Mouse (Mus musculus) hindbrain, embryonic 13.5 days (tissue): ENCODE measurements around the gene AL732309.1. TPM values are rescaled to one million over a fixed set of nuclear protein-coding genes. Genes with fewer than 3 reads are reported as not detected.
"Not testable (repeated sequence)": the region's sequence is repeated elsewhere in the genome, so short reads cannot be mapped to it uniquely, and the experiment has no call there.

Experiments
- ATAC-seq: fragments of 200-750 bp; cut with Nextera tagmentation; 2 replicates; pipeline ENCODE4 v1.8.0; 2017; ENCODE audit warnings: moderate TSS enrichment; ENCODE audit not compliant: low FRiP score
- H3K27ac ChIP-seq: fragments of 300-500 bp; sonication (generic); 2 replicates; pipeline ENCODE4 v1.5.1; 2015; ENCODE audit warnings: inconsistent platforms, mild to moderate bottlenecking, moderate library complexity
- H3K27me3 ChIP-seq: fragments of 300-500 bp; sonication (generic); 2 replicates; pipeline ENCODE4 v1.6.1; 2015; ENCODE audit warnings: mild to moderate bottlenecking, inconsistent platforms
- H3K36me3 ChIP-seq: fragments of 300-500 bp; sonication (generic); 2 replicates; pipeline ENCODE4 v1.6.1; 2015; ENCODE audit warnings: mild to moderate bottlenecking, inconsistent platforms
- H3K4me1 ChIP-seq: fragments of 300-500 bp; sonication (generic); replicated peaks from 2 replicates; pipeline ENCODE4 v1.6.1; 2015; ENCODE audit warnings: inconsistent platforms
- H3K4me2 ChIP-seq: fragments of 300-500 bp; sonication (generic); 2 replicates; pipeline ENCODE4 v1.6.1; 2015; ENCODE audit warnings: inconsistent platforms, mild to moderate bottlenecking, moderate library complexity
- H3K4me3 ChIP-seq: fragments of 300-500 bp; sonication (generic); 2 replicates; pipeline ENCODE4 v1.5.1; 2015; ENCODE audit warnings: mild to moderate bottlenecking, inconsistent platforms
- H3K9ac ChIP-seq: fragments of 300-500 bp; sonication (generic); 2 replicates; pipeline ENCODE4 v1.6.1; 2015; ENCODE audit warnings: mild to moderate bottlenecking, inconsistent platforms
- H3K9me3 ChIP-seq: fragments of 300-500 bp; sonication (generic); 2 replicates; pipeline ENCODE4 v1.6.1; 2016; ENCODE audit warnings: inconsistent platforms
- WGBS: fragments of 180-500 bp; shearing (Covaris S2); methylation state at CpG from one replicate; pipeline ENCODE4 v1.1.7; 2015; 5-methylcytosine and 5-hydroxymethylcytosine counted together
- polyA plus RNA-seq: library from polyadenylated mRNA; unstranded; fragments of >200 nt; fragmentation: Nextera tagmentation; extraction: Ambion mirVana; gene quantifications from 2 replicates; pipeline ENCODE4 v1.2.1, GENCODE M21; 2015

The AL732309.1 gene
- polyA plus RNA-seq, 1 experiment from 2014 or later, result 5.1 TPM

- peak overlapping the region; percentile 99 for H3K4me2 ChIP-seq
- H3K9ac ChIP-seq, result peak overlapping the region; percentile 70
- no peak for ATAC-seq
- H3K4me1 ChIP-seq, result peaks cover 67% of the 10 kb centered on the region
- peaks cover 18% of the 10 kb centered on the region for H3K27me3 ChIP-seq
- peak overlapping the region; percentile 83 for H3K27ac ChIP-seq
- H3K4me3 ChIP-seq, result peak overlapping the region; percentile 79
- H3K9me3 ChIP-seq, result no peaks in the 10 kb centered on the region
- H3K36me3 ChIP-seq, result peaks cover 30% of the 10 kb centered on the region
- 60% methylated on average over 6 of the region's 6 CpGs for WGBS
These were observed 19.4 kb upstream of the AL732309.1 start for GRCm38 (mm10) chr2:25265897-25266656.

- WGBS, result 67% methylated on average over 3 of the region's 3 CpGs
- Histone ChIP-seq H3K4me1 (peaks cover 60% of the 10 kb centered on the region), H3K36me3 (peaks cover 20% of the 10 kb centered on the region), H3K4me3 (peak overlapping the region; percentile 79), H3K9ac (peak overlapping the region; percentile 85), H3K27me3 (peaks cover 18% of the 10 kb centered on the region), H3K27ac (no peak overlapping the region), H3K9me3 (no peaks in the 10 kb centered on the region), H3K4me2 (peak overlapping the region; percentile 99)
- ATAC-seq, result no peak
These were observed 18.2 kb upstream of the AL732309.1 start for GRCm38 (mm10) chr2:25264851-25265250.

GRCm38 (mm10) chr2:25264286-25264660 lies 17.6 kb upstream of the AL732309.1 start:
- Histone ChIP-seq H3K4me3 (peak overlapping the region; percentile 79), H3K27ac (no peak overlapping the region), H3K27me3 (peaks cover 18% of the 10 kb centered on the region), H3K4me2 (peak overlapping the region; percentile 99), H3K4me1 (peaks cover 60% of the 10 kb centered on the region), H3K9ac (peak overlapping the region; percentile 85), H3K36me3 (peaks cover 14% of the 10 kb centered on the region), H3K9me3 (no peaks in the 10 kb centered on the region)
- ATAC-seq, result no peak
- WGBS, result 78% methylated on average over 5 of the region's 5 CpGs

GRCm38 (mm10) chr2:25263623-25264285 lies 17.1 kb upstream of the AL732309.1 start:
- peak overlapping the region; percentile 85 for H3K9ac ChIP-seq
- peak overlapping the region; percentile 79 for H3K4me3 ChIP-seq
- 18% methylated on average over 12 of the region's 12 CpGs for WGBS
- H3K27ac ChIP-seq, result peak overlapping the region; percentile 87; the same call in 1 of the 2 replicates
- peaks cover 9% of the 10 kb centered on the region for H3K36me3 ChIP-seq
- H3K9me3 ChIP-seq, result no peaks in the 10 kb centered on the region
- peaks cover 60% of the 10 kb centered on the region for H3K4me1 ChIP-seq
- peaks cover 18% of the 10 kb centered on the region for H3K27me3 ChIP-seq
- no peak for ATAC-seq
- peak overlapping the region; percentile 99 for H3K4me2 ChIP-seq

GRCm38 (mm10) chr2:25262795-25263622 lies 16.3 kb upstream of the AL732309.1 start:
- under 1% methylated on average over 82 of the region's 82 CpGs for WGBS
- H3K4me1 ChIP-seq, result peaks cover 55% of the 10 kb centered on the region

GRCm38 (mm10) chr2:25262291-25262767 lies 15.7 kb upstream of the AL732309.1 start, which contains the start of gene Tprn:
Gene Tprn (plus strand): TSS chr2:25262618.
- peak; percentile 98 for ATAC-seq
- peaks cover 52% of the 10 kb centered on the region for H3K4me1 ChIP-seq

More at GRCm38 (mm10) chr2:25262795-25263622, 16.3 kb upstream of the AL732309.1 start:
- peak overlapping the region; percentile 87 for H3K27ac ChIP-seq
- ATAC-seq, result peak; percentile 50
- peaks cover 18% of the 10 kb centered on the region for H3K27me3 ChIP-seq
- H3K4me2 ChIP-seq, result peak overlapping the region; percentile 99
- H3K36me3 ChIP-seq, result peaks cover 1% of the 10 kb centered on the region; the same call in 1 of the 2 replicates
- peak overlapping the region; percentile 79 for H3K4me3 ChIP-seq
- no peaks in the 10 kb centered on the region for H3K9me3 ChIP-seq
- peak overlapping the region; percentile 85 for H3K9ac ChIP-seq

GRCm38 (mm10) chr2:25261870-25262269 lies 15.2 kb upstream of the AL732309.1 start:
- peak overlapping the region; percentile 99 for H3K4me2 ChIP-seq
- ATAC-seq, result 0 out of 2 replicates have a peak, but pooled peaks have one; percentile 1
- H3K9me3 ChIP-seq, result no peaks in the 10 kb centered on the region
- peaks cover 18% of the 10 kb centered on the region for H3K27me3 ChIP-seq
- H3K9ac ChIP-seq, result peak overlapping the region; percentile 62
- WGBS, result 49% methylated on average over 12 of the region's 12 CpGs
- H3K4me3 ChIP-seq, result peak overlapping the region; percentile 79
- H3K36me3 ChIP-seq, result no peaks in the 10 kb centered on the region
- peak overlapping the region; percentile 78 for H3K27ac ChIP-seq
- H3K4me1 ChIP-seq, result peaks cover 52% of the 10 kb centered on the region

More at GRCm38 (mm10) chr2:25262291-25262767, 15.7 kb upstream of the AL732309.1 start, which contains the start of gene Tprn:
- no peaks in the 10 kb centered on the region for H3K36me3 ChIP-seq
- H3K27ac ChIP-seq, result peak within 1 kb of the TSS; percentile 87
- peak within 1 kb of the TSS; percentile 85 for H3K9ac ChIP-seq
- peaks cover 18% of the 10 kb centered on the region for H3K27me3 ChIP-seq
- under 1% methylated on average over 39 of the region's 39 CpGs for WGBS
- H3K4me3 ChIP-seq, result peak within 1 kb of the TSS; percentile 79
- H3K9me3 ChIP-seq, result no peaks in the 10 kb centered on the region
- H3K4me2 ChIP-seq, result peak within 1 kb of the TSS; percentile 99

- no peak overlapping the region for H3K4me2 ChIP-seq
- peaks cover 5% of the 10 kb centered on the region for H3K27me3 ChIP-seq
- H3K4me1 ChIP-seq, result peaks cover 41% of the 10 kb centered on the region
- no peak overlapping the region for H3K4me3 ChIP-seq
- no peaks in the 10 kb centered on the region for H3K36me3 ChIP-seq
- WGBS, result 47% methylated on average over 2 of the region's 2 CpGs
- ATAC-seq, result no peak
- no peaks in the 10 kb centered on the region for H3K9me3 ChIP-seq
- H3K27ac ChIP-seq, result no peak overlapping the region
- no peak overlapping the region for H3K9ac ChIP-seq
These were observed 12.2 kb upstream of the AL732309.1 start for GRCm38 (mm10) chr2:25258887-25259286.

- peaks cover 11% of the 10 kb centered on the region; the same call in 1 of the 2 replicates for H3K36me3 ChIP-seq
- H3K9ac ChIP-seq, H3K27me3 ChIP-seq, H3K9me3 ChIP-seq, H3K4me3 ChIP-seq, H3K4me2 ChIP-seq, H3K27ac ChIP-seq, ATAC-seq: not testable (repeated sequence)
- peaks cover 31% of the 10 kb centered on the region for H3K4me1 ChIP-seq
- 87% methylated on average over 5 of the region's 5 CpGs for WGBS
These were observed 10.6 kb upstream of the AL732309.1 start for GRCm38 (mm10) chr2:25257250-25257649.

GRCm38 (mm10) chr2:25256443-25257109 lies 9.9 kb upstream of the AL732309.1 start:
- H3K36me3 ChIP-seq, result peaks cover 17% of the 10 kb centered on the region
- not testable (repeated sequence) for H3K27ac ChIP-seq, H3K27me3 ChIP-seq, H3K9me3 ChIP-seq, ATAC-seq
- WGBS, result 63% methylated on average over 12 of the region's 12 CpGs
- peak overlapping the region; percentile 95 for H3K4me3 ChIP-seq
- H3K4me2 ChIP-seq, result peak overlapping the region; percentile 99
- peaks cover 27% of the 10 kb centered on the region for H3K4me1 ChIP-seq
- H3K9ac ChIP-seq, result peak overlapping the region; percentile 85

- Histone ChIP-seq H3K36me3 (peaks cover 29% of the 10 kb centered on the region), H3K27ac (peak within 1 kb of the TSS; percentile 84), H3K27me3 (no peaks in the 10 kb centered on the region), H3K9ac (peak within 1 kb of the TSS; percentile 85), H3K4me3 (peak within 1 kb of the TSS; percentile 95), H3K4me1 (peaks cover 27% of the 10 kb centered on the region), H3K9me3 (no peaks in the 10 kb centered on the region), H3K4me2 (peak within 1 kb of the TSS; percentile 99)
- WGBS, result 0% methylated on average over 39 of the region's 39 CpGs
- ATAC-seq, result peak; percentile 90
These were observed 8.7 kb upstream of the AL732309.1 start, which contains the start of gene Tmem203 for GRCm38 (mm10) chr2:25255284-25255779. Gene Tmem203 (plus strand): TSS chr2:25255439.
